Mouse (Mus musculus) forebrain, embryonic 11.5 days (tissue): ENCODE data around the gene Tlr4. TPM values are rescaled to one million over a fixed set of nuclear protein-coding genes. Genes with fewer than 3 reads are reported as not detected.

Source experiments
- ATAC-seq: fragments of 200-750 bp; cut with Nextera tagmentation; replicated peaks from 2 replicates; pipeline ENCODE4 v1.8.0; 2017; ENCODE audit warnings: moderate TSS enrichment; ENCODE audit not compliant: low FRiP score
- DNase-seq: peaks from one replicate; pipeline ENCODE4 v3.0.0-alpha.2; 2017; ENCODE audit warnings: low spot score
- H3K27ac ChIP-seq: fragments of 300-500 bp; sonication (generic); 2 replicates; pipeline ENCODE4 v1.5.1; 2014; ENCODE audit warnings: low read depth, low read length
- H3K27me3 ChIP-seq: fragments of 300-500 bp; sonication (generic); 2 replicates; pipeline ENCODE4 v1.6.1; 2014; ENCODE audit warnings: mild to moderate bottlenecking, low read length, mixed read lengths; ENCODE audit not compliant: control insufficient read depth, insufficient read depth
- H3K36me3 ChIP-seq: fragments of 300-500 bp; sonication (generic); 2 replicates; pipeline ENCODE4 v1.6.1; 2014; ENCODE audit warnings: mild to moderate bottlenecking, low read length, moderate library complexity, mixed read lengths; ENCODE audit not compliant: control insufficient read depth, insufficient read depth
- H3K4me1 ChIP-seq: fragments of 300-500 bp; sonication (generic); replicated peaks from 2 replicates; pipeline ENCODE4 v1.6.1; 2014; ENCODE audit warnings: low read length, mixed read lengths; ENCODE audit not compliant: control insufficient read depth, insufficient read depth
- H3K4me2 ChIP-seq: fragments of 300-500 bp; sonication (generic); 2 replicates; pipeline ENCODE4 v1.6.1; 2014; ENCODE audit warnings: low read depth, mild to moderate bottlenecking, low read length, moderate library complexity, mixed read lengths; ENCODE audit not compliant: severe bottlenecking
- H3K4me3 ChIP-seq: fragments of 300-500 bp; sonication (generic); 2 replicates; pipeline ENCODE4 v1.5.1; 2014; ENCODE audit warnings: low read depth, low read length
- H3K9ac ChIP-seq: fragments of 300-500 bp; sonication (generic); 2 replicates; pipeline ENCODE4 v1.6.1; 2014; ENCODE audit warnings: low read length
- H3K9me3 ChIP-seq: fragments of 300-500 bp; sonication (generic); 2 replicates; pipeline ENCODE4 v1.6.1; 2016; ENCODE audit warnings: low read length, mixed read lengths; ENCODE audit not compliant: control insufficient read depth
- WGBS: fragments of 180-500 bp; shearing (Covaris S2); extraction: QIAGEN DNeasy Blood & Tissue Kit; methylation state at CpG from one replicate; pipeline ENCODE4 v1.1.7; 2014; 5-methylcytosine and 5-hydroxymethylcytosine counted together
- polyA plus RNA-seq: library from polyadenylated mRNA; unstranded; fragments of >200 nt; fragmentation: Nextera tagmentation; extraction: Ambion mirVana; gene quantifications from 2 replicates; pipeline ENCODE4 v1.2.1, GENCODE M21; 2014

Tlr4 gene
- polyA plus RNA-seq, 1 experiment from 2014 or later = 1.0 TPM

- no peak overlapping the region for H3K4me2 ChIP-seq
- no peaks in the 10 kb centered on the region for H3K36me3 ChIP-seq
- 77% methylated on average over 3 of the region's 3 CpGs for WGBS
- DNase-seq = no peak
- no peak overlapping the region for H3K4me3 ChIP-seq
- no peak overlapping the region for H3K27ac ChIP-seq
- no peak for ATAC-seq
- H3K9me3 ChIP-seq = no peaks in the 10 kb centered on the region
- no peak overlapping the region for H3K9ac ChIP-seq
- no peaks in the 10 kb centered on the region for H3K27me3 ChIP-seq
- H3K4me1 ChIP-seq = no peaks in the 10 kb centered on the region
Observed at GRCm38 (mm10) chr4:66919630-66920372, 92.4 kb downstream of the Tlr4 start.

GRCm38 (mm10) chr4:66923616-66924276 is 96.4 kb downstream of the Tlr4 start:
- ATAC-seq (no peak; the same call in 1 of the 2 replicates), DNase-seq (peak; percentile 63)
- WGBS = 71% methylated on average over 3 of the region's 3 CpGs
- Histone ChIP-seq H3K9ac (no peak overlapping the region), H3K27me3 (no peaks in the 10 kb centered on the region), H3K27ac (no peak overlapping the region), H3K4me1 (no peaks in the 10 kb centered on the region), H3K4me2 (no peak overlapping the region), H3K36me3 (no peaks in the 10 kb centered on the region), H3K9me3 (no peaks in the 10 kb centered on the region), H3K4me3 (no peak overlapping the region)

GRCm38 (mm10) chr4:66926066-66926465 is 98.7 kb downstream of the Tlr4 start:
- 32% methylated on average over 4 of the region's 4 CpGs for WGBS
- ATAC-seq = no peak

GRCm38 (mm10) chr4:66927537-66928088 is 100.2 kb downstream of the Tlr4 start:
- Histone ChIP-seq H3K9ac (no peak overlapping the region), H3K36me3 (no peaks in the 10 kb centered on the region), H3K4me2 (no peak overlapping the region), H3K27ac (no peak overlapping the region), H3K9me3 (no peaks in the 10 kb centered on the region), H3K4me1 (no peaks in the 10 kb centered on the region), H3K4me3 (no peak overlapping the region), H3K27me3 (no peaks in the 10 kb centered on the region)
- DNase-seq (no peak), ATAC-seq (no peak)
- 72% methylated on average over 2 of the region's 2 CpGs for WGBS

More at GRCm38 (mm10) chr4:66926066-66926465, 98.7 kb downstream of the Tlr4 start:
- Histone ChIP-seq H3K27ac (no peak overlapping the region), H3K9me3 (no peaks in the 10 kb centered on the region), H3K9ac (no peak overlapping the region), H3K27me3 (no peaks in the 10 kb centered on the region), H3K36me3 (no peaks in the 10 kb centered on the region), H3K4me3 (no peak overlapping the region), H3K4me1 (no peaks in the 10 kb centered on the region), H3K4me2 (no peak overlapping the region)
- no peak for DNase-seq

- DNase-seq = no peak
- WGBS = 79% methylated on average over 4 of the region's 4 CpGs
- Histone ChIP-seq H3K27me3 (no peaks in the 10 kb centered on the region), H3K4me2 (no peak overlapping the region), H3K27ac (no peak overlapping the region), H3K36me3 (no peaks in the 10 kb centered on the region), H3K4me1 (no peaks in the 10 kb centered on the region), H3K9ac (no peak overlapping the region), H3K9me3 (no peaks in the 10 kb centered on the region), H3K4me3 (no peak overlapping the region)
- no peak for ATAC-seq
Observed at GRCm38 (mm10) chr4:66938489-66939061, 111.2 kb downstream of the Tlr4 start.

- Histone ChIP-seq H3K4me3 (no peak overlapping the region), H3K27me3 (no peaks in the 10 kb centered on the region), H3K27ac (no peak overlapping the region), H3K4me1 (no peaks in the 10 kb centered on the region), H3K36me3 (no peaks in the 10 kb centered on the region), H3K9me3 (no peaks in the 10 kb centered on the region), H3K4me2 (no peak overlapping the region), H3K9ac (no peak overlapping the region)
- WGBS = 83% methylated on average over 1 of the region's 1 CpGs
- no peak for ATAC-seq
- DNase-seq = no peak
Observed at GRCm38 (mm10) chr4:66941894-66942293, 114.5 kb downstream of the Tlr4 start.

- H3K27me3 ChIP-seq = no peaks in the 10 kb centered on the region
- H3K36me3 ChIP-seq = no peaks in the 10 kb centered on the region
- ATAC-seq = no peak
- no peak overlapping the region for H3K9ac ChIP-seq
- H3K4me2 ChIP-seq = no peak overlapping the region
- H3K27ac ChIP-seq = no peak overlapping the region
- no peak overlapping the region for H3K4me3 ChIP-seq
- H3K4me1 ChIP-seq = no peaks in the 10 kb centered on the region
- H3K9me3 ChIP-seq = no peaks in the 10 kb centered on the region
- no peak for DNase-seq
Observed at GRCm38 (mm10) chr4:66943699-66944098, 116.3 kb downstream of the Tlr4 start.

- H3K9me3 ChIP-seq = no peaks in the 10 kb centered on the region
- no peak overlapping the region for H3K4me2 ChIP-seq
- H3K9ac ChIP-seq = no peak overlapping the region
- ATAC-seq = no peak
- H3K27ac ChIP-seq = no peak overlapping the region
- no peaks in the 10 kb centered on the region for H3K27me3 ChIP-seq
- WGBS = 60% methylated on average over 1 of the region's 1 CpGs
- no peaks in the 10 kb centered on the region for H3K36me3 ChIP-seq
- no peaks in the 10 kb centered on the region for H3K4me1 ChIP-seq
- DNase-seq = no peak
- H3K4me3 ChIP-seq = no peak overlapping the region
Observed at GRCm38 (mm10) chr4:66947657-66948056, 120.3 kb downstream of the Tlr4 start.
